Comparison of ENCODE assay signal across 9 mouse cellular contexts in the genomic region with DNA sequence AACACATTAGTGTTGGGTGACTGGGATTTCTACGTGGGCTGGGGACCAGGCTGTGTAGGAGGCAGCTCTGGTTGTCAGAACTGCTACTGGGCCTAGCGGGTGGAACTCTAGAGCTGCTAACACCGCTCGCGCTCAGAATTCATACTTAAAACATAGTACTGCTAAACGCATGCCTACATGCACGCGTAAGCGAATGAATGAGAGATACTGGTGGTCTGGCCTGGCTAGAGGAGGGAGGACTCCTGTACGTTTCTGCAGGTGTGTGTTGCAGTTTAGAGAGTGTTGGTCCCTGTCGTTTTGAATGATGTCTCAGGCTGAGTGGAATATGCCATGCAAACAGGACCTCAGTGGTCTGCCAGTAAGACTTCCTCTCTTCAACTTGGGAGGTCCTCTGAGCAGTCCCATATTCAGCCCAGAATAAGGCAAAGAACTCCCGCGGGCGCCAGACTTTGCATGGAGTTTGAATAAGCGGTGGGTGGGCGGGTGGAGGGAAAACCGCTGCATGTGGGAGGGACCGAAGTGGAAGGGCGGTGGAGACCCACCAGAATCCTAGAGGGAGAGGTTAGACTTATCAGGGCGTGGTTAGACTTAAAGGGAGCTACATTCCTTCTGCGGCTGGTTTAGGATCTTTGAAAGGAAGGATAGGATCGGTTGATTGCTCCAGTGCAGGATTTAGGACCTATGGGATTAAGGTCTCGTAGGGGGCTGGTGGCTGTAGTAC. TPM values are rescaled to one million over a fixed set of nuclear protein-coding genes. Genes with fewer than 3 reads are reported as not detected.
DNase-seq lines count a peak whose midpoint lies in the region; ATAC-seq lines count a peak whose summit lies in the region.
"Had no signal": no experiment of that assay in that cellular context is flagged by ENCODE, and none has a peak within 500 bp of the region (broad histone marks: within the 10 kb centered on the region; RNA-seq: fewer than 3 reads in every experiment).

No protein-coding gene starts in this region.

- no peak overlapping the region for H3K4me3 ChIP-seq in forebrain, embryonic 16.5 days (replicated peaks; ENCODE audit: low read length)
- H3K4me3 ChIP-seq in liver, embryonic 13.5 days (replicated peaks) = peak overlapping the region; percentile 10; the same call in 1 of the 2 replicates
- H3K4me3 ChIP-seq in stomach, embryonic 16.5 days (replicated peaks; ENCODE audit: low read length) = peak overlapping the region; percentile 53

- H3K27me3 ChIP-seq in forebrain, embryonic 16.5 days (replicated peaks; ENCODE audit: control insufficient read depth, insufficient read depth, low read length) = peaks cover 22% of the 10 kb centered on the region
- peaks cover 60% of the 10 kb centered on the region for H3K27me3 ChIP-seq in liver, embryonic 13.5 days
- H3K27me3 ChIP-seq in stomach, embryonic 16.5 days (ENCODE audit: control insufficient read depth, insufficient read depth, low read length) = peaks cover 11% of the 10 kb centered on the region

- no peak overlapping the region for H3K4me2 ChIP-seq in forebrain, embryonic 16.5 days (ENCODE audit: low read length)
- H3K4me2 ChIP-seq in liver, embryonic 13.5 days = peak overlapping the region; percentile 67
- H3K4me2 ChIP-seq in stomach, embryonic 16.5 days (ENCODE audit: low read depth, low read length) = peak overlapping the region; percentile 82

- DNase-seq in testis, postnatal 10 days (ENCODE audit: low spot score) = peak; percentile 34
- no peak for DNase-seq in testis, postnatal 14 days (ENCODE audit: low spot score)
- no peak for DNase-seq in liver, embryonic 13.5 days
- no peak for DNase-seq in layer of hippocampus, postnatal 10 days (ENCODE audit: low spot score in 2 of 2)
- no peak for DNase-seq in MN1 (ENCODE audit: low spot score)
- no peak for DNase-seq in adrenal gland, adult 8-10 months
- DNase-seq: gastrocnemius, postnatal 10 days had no signal

- 0 out of 2 replicates have a peak, but pooled peaks have one; percentile 26 for ATAC-seq in forebrain, embryonic 16.5 days
- no peak for ATAC-seq in liver, embryonic 13.5 days (ENCODE audit: low read depth)
- ATAC-seq in stomach, embryonic 16.5 days (ENCODE audit: insufficient read depth, low FRiP score) = no peak

- 30% methylated on average over 23 of the region's 23 CpGs for WGBS in forebrain, embryonic 16.5 days
- 37% methylated on average over 23 of the region's 23 CpGs for WGBS in liver, embryonic 13.5 days (ENCODE audit: insufficient replicate concordance)
- 33% methylated on average over 23 of the region's 23 CpGs for WGBS in stomach, embryonic 16.5 days

- H3K36me3 ChIP-seq in forebrain, embryonic 16.5 days (ENCODE audit: control insufficient read depth, insufficient read depth) = no peaks in the 10 kb centered on the region
- H3K36me3 ChIP-seq in liver, embryonic 13.5 days = no peaks in the 10 kb centered on the region
- H3K36me3 ChIP-seq in stomach, embryonic 16.5 days (ENCODE audit: control insufficient read depth, insufficient read depth, low read length) = no peaks in the 10 kb centered on the region

- H3K27ac ChIP-seq in forebrain, embryonic 16.5 days (ENCODE audit: low read length) = no peak overlapping the region
- no peak overlapping the region for H3K27ac ChIP-seq in liver, embryonic 13.5 days
- H3K27ac ChIP-seq in stomach, embryonic 16.5 days (ENCODE audit: low read length) = no peak overlapping the region

- no peak overlapping the region for H3K9ac ChIP-seq in forebrain, embryonic 16.5 days (replicated peaks; ENCODE audit: low read depth, low read length)
- H3K9ac ChIP-seq in liver, embryonic 13.5 days = no peak overlapping the region
- H3K9ac ChIP-seq in stomach, embryonic 16.5 days (ENCODE audit: low read length) = 0 out of 2 replicates have a peak overlapping the region, but pooled peaks have one; percentile 27

- H3K4me1 ChIP-seq in forebrain, embryonic 16.5 days (replicated peaks; ENCODE audit: control insufficient read depth, insufficient read depth, low read length) = peaks cover 11% of the 10 kb centered on the region
- peaks cover 10% of the 10 kb centered on the region for H3K4me1 ChIP-seq in liver, embryonic 13.5 days (replicated peaks)
- peaks cover 15% of the 10 kb centered on the region for H3K4me1 ChIP-seq in stomach, embryonic 16.5 days (ENCODE audit: control insufficient read depth, insufficient read depth, low read length)

- H3K9me3 ChIP-seq in forebrain, embryonic 16.5 days (ENCODE audit: control insufficient read depth, low read length) = no peaks in the 10 kb centered on the region
- H3K9me3 ChIP-seq in liver, embryonic 13.5 days (replicated peaks) = no peaks in the 10 kb centered on the region
- H3K9me3 ChIP-seq in stomach, embryonic 16.5 days (replicated peaks; ENCODE audit: control insufficient read depth, low read length) = no peaks in the 10 kb centered on the region

RNA-seq across cellular contexts. Expression of gene Hck, which starts 1.1 kb away (rescaled TPM):
- 1.8 and 2.1 TPM in 2 replicates for polyA plus RNA-seq in forebrain, embryonic 16.5 days (2015; fragmentation: Nextera tagmentation; extraction: Ambion mirVana)
- polyA plus RNA-seq in liver, embryonic 13.5 days (2015; fragmentation: Nextera tagmentation; extraction: Ambion mirVana) = 7.5 and 7.8 TPM in 2 replicates
- polyA plus RNA-seq in stomach, embryonic 16.5 days (2015; fragmentation: Nextera tagmentation; extraction: Ambion mirVana) = 6.2 and 6.7 TPM in 2 replicates
- total RNA-seq in layer of hippocampus, postnatal 10 days (2021) = 1 to 10 TPM; 2.6 to 3.2 TPM
- 1 to 10 TPM; 3.3 to 5.5 (median 4.5) TPM for total RNA-seq in adrenal gland, adult 8-10 months (2022)

RNA-seq across cellular contexts. Expression of gene Ccm2l, which starts 41.5 kb away (rescaled TPM):
- polyA plus RNA-seq in forebrain, embryonic 16.5 days (2015; fragmentation: Nextera tagmentation; extraction: Ambion mirVana) = 0.85 and 0.94 TPM in 2 replicates
- polyA plus RNA-seq in liver, embryonic 13.5 days (2015; fragmentation: Nextera tagmentation; extraction: Ambion mirVana) = 0.83 and 0.92 TPM in 2 replicates
- polyA plus RNA-seq in stomach, embryonic 16.5 days (2015; fragmentation: Nextera tagmentation; extraction: Ambion mirVana) = 0.51 and 1.0 TPM in 2 replicates
- 1 to 10 TPM; 6.8 to 9.8 TPM for total RNA-seq in layer of hippocampus, postnatal 10 days (2021)
- 10 to 100 TPM in 3 of 4 experiments, 1 to 10 TPM in 1; 9.0 to 19.5 (median 14.7) TPM for total RNA-seq in adrenal gland, adult 8-10 months (2022)

RNA-seq across cellular contexts. Expression of gene Tm9sf4, which starts 53.9 kb away (rescaled TPM):
- polyA plus RNA-seq in forebrain, embryonic 16.5 days (2015; fragmentation: Nextera tagmentation; extraction: Ambion mirVana) = 74.5 and 78.9 TPM in 2 replicates
- polyA plus RNA-seq in liver, embryonic 13.5 days (2015; fragmentation: Nextera tagmentation; extraction: Ambion mirVana) = 29.3 and 35.6 TPM in 2 replicates
- polyA plus RNA-seq in stomach, embryonic 16.5 days (2015; fragmentation: Nextera tagmentation; extraction: Ambion mirVana) = 86.7 and 93.4 TPM in 2 replicates
- 100 to 1,000 TPM in 1 of 2 experiments, 10 to 100 TPM in 1; 87.7 to 110 TPM for total RNA-seq in layer of hippocampus, postnatal 10 days (2021)
- total RNA-seq in adrenal gland, adult 8-10 months (2022) = 100 to 1,000 TPM in 3 of 4 experiments, 10 to 100 TPM in 1; 96.3 to 115 (median 112) TPM
